Mouse (Mus musculus): ENCODE results near the gene Gm21976.

The Gm21976 gene

GRCm38 (mm10) chr13:98279686-98280085 lies at the start of gene Gm21976:
Gm21976 (plus strand) TSS chr13:98279887.
- no peak for ATAC-seq (ENCODE audit: insufficient number of reproducible peaks, low FRiP score, low TSS enrichment)

GRCm38 (mm10) chr13:98230511-98230910 lies 49.2 kb upstream of the Gm21976 start:
- no peak for ATAC-seq (ENCODE audit: insufficient number of reproducible peaks, low FRiP score, low TSS enrichment)

- no peak for ATAC-seq (ENCODE audit: insufficient number of reproducible peaks, low FRiP score, low TSS enrichment)
These were observed 44.2 kb upstream of the Gm21976 start for GRCm38 (mm10) chr13:98235451-98235850.

GRCm38 (mm10) chr13:98239978-98240641 lies 39.6 kb upstream of the Gm21976 start:
- ATAC-seq (ENCODE audit: insufficient number of reproducible peaks, low FRiP score, low TSS enrichment) = no peak

GRCm38 (mm10) chr13:98241531-98242282 lies 38.0 kb upstream of the Gm21976 start:
- no peak for ATAC-seq (ENCODE audit: insufficient number of reproducible peaks, low FRiP score, low TSS enrichment)

- ATAC-seq (ENCODE audit: insufficient number of reproducible peaks, low FRiP score, low TSS enrichment) = no peak
These were observed 34.9 kb upstream of the Gm21976 start for GRCm38 (mm10) chr13:98244571-98245350.

- no peak for ATAC-seq (ENCODE audit: insufficient number of reproducible peaks, low FRiP score, low TSS enrichment)
These were observed 34.3 kb upstream of the Gm21976 start for GRCm38 (mm10) chr13:98245386-98245785.

GRCm38 (mm10) chr13:98249594-98249993 lies 30.1 kb upstream of the Gm21976 start:
- ATAC-seq (ENCODE audit: insufficient number of reproducible peaks, low FRiP score, low TSS enrichment) = no peak

GRCm38 (mm10) chr13:98254921-98255320 lies 24.8 kb upstream of the Gm21976 start:
- no peak for ATAC-seq (ENCODE audit: insufficient number of reproducible peaks, low FRiP score, low TSS enrichment)

GRCm38 (mm10) chr13:98262636-98263457 lies 16.8 kb upstream of the Gm21976 start, which contains the start of the genes Utp15 and Ankra2:
Utp15 (minus strand) TSS chr13:98263041.
Ankra2 (plus strand) TSS chr13:98263074.
- peak; percentile 96 for ATAC-seq (ENCODE audit: insufficient number of reproducible peaks, low FRiP score, low TSS enrichment)

GRCm38 (mm10) chr13:98263458-98263987 lies 16.2 kb upstream of the Gm21976 start:
- ATAC-seq (ENCODE audit: insufficient number of reproducible peaks, low FRiP score, low TSS enrichment) = no peak; the same call in 1 of the 2 replicates

GRCm38 (mm10) chr13:98264111-98264510 lies 15.6 kb upstream of the Gm21976 start:
- ATAC-seq (ENCODE audit: insufficient number of reproducible peaks, low FRiP score, low TSS enrichment) = no peak

GRCm38 (mm10) chr13:98274023-98274422 lies 5.7 kb upstream of the Gm21976 start:
- no peak for ATAC-seq (ENCODE audit: insufficient number of reproducible peaks, low FRiP score, low TSS enrichment)

GRCm38 (mm10) chr13:98275646-98276045 lies 4.0 kb upstream of the Gm21976 start:
- ATAC-seq (ENCODE audit: insufficient number of reproducible peaks, low FRiP score, low TSS enrichment) = no peak

- no peak for ATAC-seq (ENCODE audit: insufficient number of reproducible peaks, low FRiP score, low TSS enrichment)
These were observed 3.4 kb upstream of the Gm21976 start for GRCm38 (mm10) chr13:98276253-98276652.

GRCm38 (mm10) chr13:98277501-98277900 lies 2.2 kb upstream of the Gm21976 start:
- no peak for ATAC-seq (ENCODE audit: insufficient number of reproducible peaks, low FRiP score, low TSS enrichment)

GRCm38 (mm10) chr13:98280990-98281650 lies 1.4 kb downstream of the Gm21976 start:
- no peak for ATAC-seq (ENCODE audit: insufficient number of reproducible peaks, low FRiP score, low TSS enrichment)

- no peak for ATAC-seq (ENCODE audit: insufficient number of reproducible peaks, low FRiP score, low TSS enrichment)
These were observed 11.0 kb downstream of the Gm21976 start for GRCm38 (mm10) chr13:98290719-98291118.

GRCm38 (mm10) chr13:98291712-98292111 lies 12.0 kb downstream of the Gm21976 start:
- no peak for ATAC-seq (ENCODE audit: insufficient number of reproducible peaks, low FRiP score, low TSS enrichment)

Data from cerebellum, adult (tissue).